Mouse (Mus musculus) embryo, embryonic 11.5 days (tissue): Measurements from ENCODE around the gene Hrh3.

Experiments
- DNase-seq: peaks from one replicate; pipeline ENCODE4 v3.0.0-alpha.2; 2012; ENCODE audit warnings: low read depth, low spot score

Gene Hrh3

GRCm38 (mm10) chr2:180063338-180064131 lies 40.8 kb downstream of the Hrh3 start:
- no peak for DNase-seq

GRCm38 (mm10) chr2:180053001-180053400 lies 51.3 kb downstream of the Hrh3 start:
- no peak for DNase-seq

GRCm38 (mm10) chr2:180051986-180052733 lies 52.1 kb downstream of the Hrh3 start:
- no peak for DNase-seq

GRCm38 (mm10) chr2:180050986-180051385 lies 53.3 kb downstream of the Hrh3 start:
- peak; percentile 59 for DNase-seq
